Mouse (Mus musculus) limb, embryonic 11.5 days (tissue): ENCODE measurements at regions not wholly inside any gene's neighbourhood (a gene's known extent, or its start where the extent isn't known, plus 50 kb on each side); places are given as distances from the start of the nearest gene placed in this dataset.
"Not testable (repeated sequence)": the region's sequence is repeated elsewhere in the genome, so short reads cannot be mapped to it uniquely, and the experiment has no call there.

Source experiments
- ATAC-seq: fragments of 200-750 bp; cut with Nextera tagmentation; 2 replicates; pipeline ENCODE4 v1.8.0; 2017; ENCODE audit warnings: low read depth; ENCODE audit not compliant: insufficient number of reproducible peaks, low FRiP score, low TSS enrichment
- DNase-seq: peaks from one replicate; pipeline ENCODE4 v3.0.0-alpha.2; 2015; ENCODE audit warnings: low spot score
- H3K27ac ChIP-seq: fragments of 300-500 bp; sonication (generic); replicated peaks from 2 replicates; pipeline ENCODE4 v1.5.1; 2014; ENCODE audit warnings: low read depth, mild to moderate bottlenecking, low read length
- H3K27me3 ChIP-seq: fragments of 300-500 bp; sonication (generic); 2 replicates; pipeline ENCODE4 v1.6.1; 2014; ENCODE audit warnings: mild to moderate bottlenecking, low read length, mixed read lengths; ENCODE audit not compliant: control insufficient read depth, insufficient read depth
- H3K36me3 ChIP-seq: fragments of 300-500 bp; sonication (generic); 2 replicates; pipeline ENCODE4 v1.6.1; 2014; ENCODE audit warnings: mild to moderate bottlenecking, low read length, moderate library complexity, mixed read lengths; ENCODE audit not compliant: control insufficient read depth, insufficient read depth
- H3K4me1 ChIP-seq: fragments of 300-500 bp; sonication (generic); 2 replicates; pipeline ENCODE4 v1.6.1; 2014; ENCODE audit warnings: low read length, mixed read lengths; ENCODE audit not compliant: control insufficient read depth, insufficient read depth
- H3K4me2 ChIP-seq: fragments of 300-500 bp; sonication (generic); 2 replicates; pipeline ENCODE4 v1.6.1; 2014; ENCODE audit warnings: low read depth, mild to moderate bottlenecking, moderate library complexity; ENCODE audit not compliant: severe bottlenecking
- H3K4me3 ChIP-seq: fragments of 300-500 bp; sonication (generic); 2 replicates; pipeline ENCODE4 v1.5.1; 2014; ENCODE audit warnings: low read depth, low read length
- H3K9ac ChIP-seq: fragments of 300-500 bp; sonication (generic); 2 replicates; pipeline ENCODE4 v1.6.1; 2014; ENCODE audit warnings: mild to moderate bottlenecking, low read length
- H3K9me3 ChIP-seq: fragments of 300-500 bp; sonication (generic); 2 replicates; pipeline ENCODE4 v1.6.1; 2016; ENCODE audit warnings: low read length; ENCODE audit not compliant: control insufficient read depth
- WGBS: fragments of 180-500 bp; shearing (Covaris S2); extraction: QIAGEN DNeasy Blood & Tissue Kit; methylation state at CpG from one replicate; pipeline ENCODE4 v1.1.7; 2014; 5-methylcytosine and 5-hydroxymethylcytosine counted together

DNA sequence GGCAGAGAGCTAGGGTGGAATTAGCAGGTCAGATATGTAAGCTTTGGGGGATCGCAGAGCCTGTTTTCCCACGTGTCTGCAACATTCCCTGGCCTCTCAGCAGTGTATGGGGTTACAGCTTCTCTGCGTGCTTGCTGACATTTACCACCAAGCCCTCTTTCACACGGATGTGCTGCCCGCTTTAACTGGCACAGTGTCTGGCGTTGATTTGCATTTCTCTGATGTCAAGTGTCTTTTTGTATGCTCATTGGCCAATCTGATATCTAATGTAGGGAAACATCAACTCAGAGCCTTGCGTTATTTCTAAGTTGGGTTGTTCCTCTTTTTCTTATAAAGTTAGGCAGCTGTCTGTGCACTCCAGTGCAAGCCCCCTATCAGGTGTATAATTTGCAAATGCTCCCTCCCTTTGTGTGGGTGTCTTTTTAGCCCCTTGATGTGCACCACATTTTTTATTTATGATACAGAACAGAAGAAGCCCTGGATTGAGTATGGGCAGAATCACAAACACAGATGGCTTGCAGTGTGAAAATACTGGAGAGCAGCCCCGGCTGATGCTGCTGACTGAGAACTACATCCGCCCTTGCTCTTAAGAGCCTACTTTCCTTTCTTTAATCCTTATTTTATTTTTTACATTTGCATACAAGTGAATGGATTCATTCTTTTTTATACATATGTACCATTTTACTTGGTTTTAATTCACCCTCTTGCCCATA lies 93.4 kb upstream of the Btbd11 start:
- DNase-seq: no peak
- no peak for ATAC-seq
- Histone ChIP-seq H3K36me3 (no peaks in the 10 kb centered on the region), H3K4me1 (no peaks in the 10 kb centered on the region), H3K27me3 (no peaks in the 10 kb centered on the region), H3K9ac (no peak overlapping the region), H3K9me3 (no peaks in the 10 kb centered on the region), H3K27ac (no peak overlapping the region), H3K4me2 (no peak overlapping the region), H3K4me3 (no peak overlapping the region)
- WGBS: 67% methylated on average over 9 of the region's 9 CpGs

DNA sequence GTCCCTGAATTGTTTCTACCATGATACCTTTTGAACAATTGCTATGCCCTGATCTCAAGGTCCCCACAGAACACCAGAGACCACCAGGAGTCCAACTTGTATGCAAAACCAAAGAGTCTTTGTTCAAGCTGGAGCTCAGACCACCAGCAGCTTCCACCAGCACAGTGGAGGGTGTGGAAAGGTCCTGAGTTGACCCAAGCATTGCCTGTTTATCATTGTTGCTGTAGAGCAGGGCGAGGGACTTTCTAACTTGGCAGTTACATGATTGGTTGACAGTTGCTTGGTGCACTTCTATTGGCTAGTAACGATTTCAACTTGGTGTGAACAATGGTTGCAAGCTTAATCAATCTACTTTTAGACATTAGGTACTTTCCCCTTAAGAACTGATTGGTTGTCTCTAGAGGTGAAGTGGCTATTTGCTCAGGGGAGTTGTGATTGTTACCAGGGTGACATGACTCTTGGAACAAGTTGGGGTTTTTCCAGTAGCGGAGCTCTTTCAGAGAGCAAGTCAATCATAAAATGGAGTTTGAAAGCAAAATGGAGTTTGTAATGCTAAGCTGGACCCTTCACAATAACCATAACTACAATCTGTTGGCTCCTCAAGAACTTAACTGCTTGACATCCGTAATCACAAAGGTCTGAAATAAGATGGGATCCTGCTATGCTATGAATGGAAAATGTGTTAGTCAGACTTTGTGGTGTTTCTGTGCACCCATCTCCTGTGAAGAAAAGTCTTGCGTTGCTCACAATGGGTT lies 91.3 kb upstream of the Btbd11 start:
- no peaks in the 10 kb centered on the region for H3K9me3 ChIP-seq

DNA sequence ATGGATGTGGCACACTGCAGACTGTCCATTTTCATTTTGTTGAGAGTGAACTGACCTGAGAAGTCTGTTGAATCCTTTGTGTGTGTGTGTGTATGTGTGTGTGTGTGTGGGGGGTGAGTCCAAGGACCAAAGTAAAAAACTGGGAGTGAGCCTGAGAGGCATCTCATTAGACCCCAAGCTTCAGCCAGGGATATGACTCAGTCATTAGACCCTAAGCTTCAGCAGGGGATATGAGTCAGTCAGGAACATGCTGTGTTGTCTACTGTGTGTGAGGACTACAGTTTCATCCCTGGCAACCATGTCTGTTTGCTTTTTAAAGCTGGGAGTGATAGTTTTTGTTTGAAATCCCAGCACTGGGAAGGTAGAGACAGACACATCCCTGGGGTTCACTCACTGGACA lies 74.8 kb upstream of the Btbd11 start:
- H3K4me1 ChIP-seq: no peaks in the 10 kb centered on the region
- H3K27me3 ChIP-seq: no peaks in the 10 kb centered on the region
- DNase-seq (no peak), ATAC-seq (no peak)
- H3K36me3 ChIP-seq: no peaks in the 10 kb centered on the region
- H3K27ac ChIP-seq: no peak overlapping the region
- no peaks in the 10 kb centered on the region for H3K9me3 ChIP-seq
- H3K4me2 ChIP-seq: no peak overlapping the region
- no peak overlapping the region for H3K9ac ChIP-seq
- no peak overlapping the region for H3K4me3 ChIP-seq

More for the DNA sequence above, 91.3 kb upstream of the Btbd11 start:
- Histone ChIP-seq H3K4me1 (no peaks in the 10 kb centered on the region), H3K27ac (no peak overlapping the region), H3K4me3 (no peak overlapping the region), H3K27me3 (no peaks in the 10 kb centered on the region), H3K4me2 (no peak overlapping the region), H3K36me3 (no peaks in the 10 kb centered on the region), H3K9ac (no peak overlapping the region)
- DNase-seq: no peak
- WGBS: 86% methylated on average over 5 of the region's 5 CpGs
- ATAC-seq: no peak

- not testable (repeated sequence) for H3K27me3 ChIP-seq, H3K9me3 ChIP-seq, H3K36me3 ChIP-seq, H3K9ac ChIP-seq, DNase-seq, H3K4me3 ChIP-seq, H3K4me1 ChIP-seq, ATAC-seq, H3K27ac ChIP-seq, H3K4me2 ChIP-seq
- WGBS: 96% methylated on average over 10 of the region's 10 CpGs
These were observed 73.3 kb upstream of the Btbd11 start for GRCm38 (mm10) chr10:85313331-85313730.

- Histone ChIP-seq H3K4me2 (no peak overlapping the region), H3K4me3 (no peak overlapping the region), H3K36me3 (no peaks in the 10 kb centered on the region), H3K9ac (no peak overlapping the region), H3K27ac (no peak overlapping the region), H3K4me1 (no peaks in the 10 kb centered on the region), H3K27me3 (no peaks in the 10 kb centered on the region), H3K9me3 (no peaks in the 10 kb centered on the region)
- WGBS: 71% methylated on average over 1 of the region's 1 CpGs
- no peak for ATAC-seq
- DNase-seq: no peak
These were observed 65.6 kb upstream of the Btbd11 start for GRCm38 (mm10) chr10:85320971-85321370.

GRCm38 (mm10) chr10:85322280-85322679 lies 64.3 kb upstream of the Btbd11 start:
- H3K9ac ChIP-seq: no peak overlapping the region
- DNase-seq (no peak), ATAC-seq (no peak)
- H3K27ac ChIP-seq: no peak overlapping the region
- H3K27me3 ChIP-seq: no peaks in the 10 kb centered on the region
- H3K4me3 ChIP-seq: no peak overlapping the region
- WGBS: 84% methylated on average over 3 of the region's 3 CpGs
- no peaks in the 10 kb centered on the region for H3K4me1 ChIP-seq
- no peak overlapping the region for H3K4me2 ChIP-seq
- H3K9me3 ChIP-seq: no peaks in the 10 kb centered on the region
- H3K36me3 ChIP-seq: no peaks in the 10 kb centered on the region

DNA sequence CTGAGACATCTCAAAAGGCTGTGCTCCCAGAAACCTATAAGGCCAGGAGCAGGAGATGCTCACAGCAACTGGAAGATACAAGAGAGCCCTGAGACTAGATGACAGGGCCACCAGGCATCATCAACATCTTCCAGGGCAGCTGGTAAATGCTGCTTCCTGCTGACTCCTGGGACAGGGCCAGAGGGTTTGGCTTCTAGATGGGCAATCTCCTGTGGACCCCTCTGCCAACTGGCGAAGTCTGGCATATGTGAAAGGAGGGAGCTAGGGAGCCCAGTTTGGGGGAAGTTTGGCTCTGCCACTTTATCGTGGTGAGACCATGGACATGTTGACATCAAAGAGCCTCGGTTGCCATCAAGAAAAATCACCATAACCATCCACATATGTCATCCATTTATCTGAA lies 57.2 kb upstream of the Btbd11 start:
- H3K4me2 ChIP-seq: no peak overlapping the region
- no peak overlapping the region for H3K9ac ChIP-seq
- WGBS: 88% methylated on average over 3 of the region's 3 CpGs
- H3K4me1 ChIP-seq: no peaks in the 10 kb centered on the region
- no peaks in the 10 kb centered on the region for H3K36me3 ChIP-seq
- no peak for ATAC-seq
- H3K4me3 ChIP-seq: no peak overlapping the region
- H3K27ac ChIP-seq: no peak overlapping the region
- H3K9me3 ChIP-seq: no peaks in the 10 kb centered on the region
- no peak for DNase-seq
- no peaks in the 10 kb centered on the region for H3K27me3 ChIP-seq

- Histone ChIP-seq H3K4me1 (no peaks in the 10 kb centered on the region), H3K9me3 (no peaks in the 10 kb centered on the region), H3K9ac (no peak overlapping the region), H3K4me3 (no peak overlapping the region), H3K27me3 (no peaks in the 10 kb centered on the region), H3K36me3 (no peaks in the 10 kb centered on the region), H3K4me2 (no peak overlapping the region; the same call in 1 of the 2 replicates), H3K27ac (no peak overlapping the region)
- DNase-seq (peak; percentile 52), ATAC-seq (no peak)
- WGBS: 7% methylated on average over 13 of the region's 13 CpGs
These were observed 55.5 kb upstream of the Btbd11 start for GRCm38 (mm10) chr10:85330938-85331691.
